Mouse (Mus musculus) liver, adult (tissue): ENCODE measurements at regions not wholly inside any gene's neighbourhood (a gene's known extent, or its start where the extent isn't known, plus 50 kb on each side); places are given as distances from the start of the nearest gene placed in this dataset.

Source experiments
- GATA4 ChIP-seq: IDR thresholded peaks from 2 replicates; pipeline ENCODE4 v1.6.1; 2014; ENCODE audit warnings: mild to moderate bottlenecking, low read length; ENCODE audit not compliant: insufficient replicate concordance

DNA sequence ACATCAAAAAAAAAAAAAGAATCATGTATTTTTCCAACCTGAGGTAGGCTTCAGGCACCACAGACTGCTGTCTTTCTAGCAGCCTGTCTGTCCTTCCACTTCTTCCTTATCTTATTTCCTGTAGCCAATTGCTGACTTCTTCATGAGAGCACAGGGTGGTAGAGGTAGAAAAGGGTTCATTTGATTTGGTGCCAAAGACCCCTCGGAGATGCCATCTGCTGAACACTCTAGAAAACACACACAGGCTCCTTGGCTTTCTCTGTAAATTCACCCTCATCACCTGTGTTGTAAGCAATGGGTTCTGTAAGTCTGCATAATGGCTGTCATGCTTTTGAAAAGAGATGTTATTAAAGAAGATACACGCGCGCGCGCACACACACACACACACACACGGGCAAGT, 115.0 kb downstream of the Rnd3 start:
- no peak for TF ChIP-seq GATA4

DNA sequence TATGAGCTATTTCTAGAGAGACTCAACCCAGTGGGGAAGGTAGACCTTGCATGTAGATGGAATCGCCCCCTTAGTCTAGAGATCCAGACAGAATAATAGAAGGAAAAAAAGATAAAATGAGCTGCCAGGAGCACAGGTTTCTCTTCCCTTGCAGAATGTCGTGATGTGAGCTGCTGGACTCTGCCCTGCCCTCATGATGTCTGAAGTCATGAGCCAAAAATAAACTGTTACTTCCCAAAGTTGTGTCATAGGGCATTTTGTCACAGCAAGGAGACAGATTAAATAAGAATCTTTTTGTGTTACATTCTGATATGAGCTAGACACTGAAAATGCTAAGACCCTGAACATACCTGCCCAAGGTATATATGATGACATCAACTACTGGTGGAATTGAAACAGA, 126.4 kb downstream of the Rnd3 start:
- no peak for TF ChIP-seq GATA4

DNA sequence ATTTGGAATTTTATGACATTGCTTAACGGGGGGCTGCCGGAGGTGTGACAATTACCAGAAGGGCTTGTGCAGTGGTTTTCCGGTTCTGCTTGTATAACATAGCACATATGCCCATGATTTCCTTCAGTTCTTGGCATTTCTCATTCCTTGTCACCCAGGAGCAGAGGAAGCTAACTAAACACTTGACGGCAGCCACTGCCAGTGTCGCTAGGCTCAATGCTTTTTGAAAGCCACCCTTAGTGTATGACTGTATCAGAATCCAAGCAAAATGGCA, 132.8 kb downstream of the Rnd3 start:
- TF ChIP-seq GATA4 = no peak

DNA sequence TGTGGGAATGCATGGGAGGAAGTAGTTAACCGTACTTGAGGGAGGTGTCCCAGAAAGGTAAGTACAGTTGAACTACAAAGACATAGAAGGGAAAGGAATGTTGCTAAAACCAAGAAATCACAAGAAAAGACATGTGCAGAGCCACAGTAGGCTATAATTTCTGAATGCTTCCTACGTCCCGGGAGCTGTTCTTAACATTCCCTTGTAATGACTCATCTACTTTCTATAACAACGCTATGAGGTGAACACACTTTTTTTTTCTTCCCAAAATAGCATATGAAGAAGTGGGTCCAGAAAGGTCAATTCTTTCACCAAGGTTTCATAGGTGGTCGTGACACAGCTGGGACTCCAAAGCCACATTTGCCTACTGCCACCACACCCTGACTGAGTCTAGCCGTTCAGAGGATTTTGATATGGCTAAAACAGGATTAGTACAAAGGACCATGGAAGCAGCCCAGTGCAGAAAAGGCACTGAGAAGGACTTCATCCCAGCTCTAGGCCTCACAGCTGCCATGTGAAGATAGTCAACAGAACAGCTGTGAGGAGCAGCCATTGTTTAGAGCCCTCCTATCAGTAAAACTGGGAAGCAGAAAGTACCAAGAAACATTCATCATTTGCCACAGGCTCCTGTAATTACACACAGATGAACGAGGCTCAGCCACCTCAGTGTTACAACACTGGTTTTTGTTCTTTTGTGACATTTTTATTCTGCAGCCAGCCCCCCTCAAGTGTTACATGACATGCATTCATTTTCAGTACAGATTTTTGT, 133.4 kb downstream of the Rnd3 start:
- TF ChIP-seq GATA4 = no peak

DNA sequence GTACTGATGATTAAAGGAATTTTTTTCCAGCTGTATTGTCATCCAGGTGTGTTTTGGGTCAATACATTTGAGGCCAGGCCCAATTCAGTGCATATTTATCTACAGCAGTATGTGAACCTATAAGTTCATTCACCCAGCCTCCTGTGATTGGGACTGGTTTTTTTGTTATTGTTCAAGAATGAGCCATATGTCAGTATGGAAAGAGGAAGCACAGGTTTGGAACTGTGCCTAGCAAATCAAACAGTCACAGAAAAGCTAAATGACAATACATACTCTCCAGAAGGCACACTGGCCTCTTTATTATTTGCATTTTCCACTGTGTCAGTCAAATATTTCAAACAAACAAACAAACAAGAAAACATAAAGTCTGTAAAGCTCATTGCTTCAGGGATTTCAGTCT, 134.7 kb downstream of the Rnd3 start:
- TF ChIP-seq GATA4 = no peak

DNA sequence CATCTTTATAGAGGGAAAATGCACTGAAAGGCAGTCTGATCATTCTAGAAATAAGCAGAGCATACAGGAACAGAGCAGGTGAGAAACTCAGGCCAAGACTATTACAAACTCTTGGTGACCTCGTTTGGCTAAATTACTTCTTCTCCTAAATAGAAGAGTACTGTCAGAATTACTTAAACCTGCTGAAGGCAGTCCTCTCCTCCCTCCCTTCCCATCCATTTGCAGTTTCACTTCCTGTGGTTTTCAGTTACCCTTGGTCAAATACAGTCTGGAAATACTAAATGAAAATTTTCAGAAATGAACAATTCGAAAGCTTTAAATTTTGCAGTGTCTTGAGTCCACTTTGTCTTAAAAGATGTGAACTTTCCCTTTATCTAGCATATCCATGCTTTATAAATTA, 135.8 kb downstream of the Rnd3 start:
- TF ChIP-seq GATA4 = no peak

DNA sequence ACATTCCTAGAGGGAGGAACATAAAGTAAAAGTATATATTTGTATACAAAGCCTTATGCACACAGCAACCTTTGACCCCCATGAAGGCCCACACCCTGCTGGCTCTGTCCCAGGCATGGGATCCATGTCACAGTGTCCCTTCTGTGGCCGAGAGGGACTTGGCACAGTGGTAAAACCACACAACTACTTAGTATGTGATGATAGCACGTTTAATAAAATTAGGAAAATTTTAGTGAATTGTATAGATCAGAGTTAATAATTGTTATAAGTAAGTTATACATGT, 140.7 kb downstream of the Rnd3 start:
- no peak for TF ChIP-seq GATA4

DNA sequence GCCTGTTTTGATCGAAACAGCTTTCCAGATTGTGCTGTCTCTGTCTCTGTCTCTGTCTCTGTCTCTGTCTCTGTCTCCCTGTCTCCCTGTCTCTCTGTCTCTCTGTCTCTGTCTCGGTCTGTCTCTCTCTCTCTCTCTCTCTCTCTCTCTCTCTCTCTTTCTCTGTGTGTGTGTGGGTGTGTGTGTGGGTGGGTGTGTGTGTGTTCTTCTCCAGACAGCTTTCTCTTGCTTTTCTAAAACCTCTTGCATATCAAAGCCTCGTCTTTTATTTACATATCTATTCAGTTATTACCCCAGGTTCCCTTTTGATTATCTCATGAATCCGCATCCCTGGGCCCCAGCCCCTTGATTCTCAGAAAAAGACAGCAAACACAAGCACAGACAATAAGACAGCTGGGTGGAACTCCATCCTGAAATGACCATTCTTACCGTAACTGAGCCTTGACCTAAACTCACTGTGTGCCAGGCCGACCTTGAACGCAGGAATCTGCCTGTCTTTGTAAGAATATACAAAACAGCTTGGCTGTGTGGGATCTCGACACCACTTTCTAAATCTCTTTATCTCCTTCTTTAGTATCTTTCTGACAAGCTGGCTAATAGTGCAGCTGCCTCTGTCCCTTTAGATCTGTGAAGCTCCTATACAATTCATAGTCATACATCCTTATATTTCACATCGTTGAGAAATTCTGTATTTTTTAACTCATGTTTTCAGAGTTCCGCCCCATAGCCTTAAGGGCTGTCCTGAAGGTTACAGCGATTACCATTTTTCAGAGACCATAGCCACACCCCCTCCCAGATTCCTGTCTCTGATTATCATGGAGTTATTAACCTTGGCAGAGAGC, 141.3 kb downstream of the Rnd3 start:
- no peak for TF ChIP-seq GATA4

DNA sequence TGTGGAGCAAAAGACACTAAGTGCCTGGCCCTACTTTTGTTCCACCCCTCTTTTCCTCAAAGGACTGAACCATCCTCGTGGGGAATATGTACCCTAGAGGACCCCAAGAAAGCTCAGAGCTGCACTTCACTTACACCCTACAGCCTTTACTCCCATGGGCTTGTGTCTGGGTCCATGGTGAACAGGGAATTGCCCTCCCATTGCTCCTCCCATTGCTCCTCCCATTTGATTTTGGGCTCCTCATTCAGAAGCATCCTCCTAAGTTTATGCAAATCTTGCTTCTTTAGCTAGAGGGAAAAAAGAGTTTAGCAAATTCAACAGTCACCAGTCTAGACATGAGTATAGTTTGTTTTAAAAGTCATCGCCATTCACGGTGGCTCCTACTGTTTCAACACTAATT, 142.1 kb downstream of the Rnd3 start:
- TF ChIP-seq GATA4 = no peak

DNA sequence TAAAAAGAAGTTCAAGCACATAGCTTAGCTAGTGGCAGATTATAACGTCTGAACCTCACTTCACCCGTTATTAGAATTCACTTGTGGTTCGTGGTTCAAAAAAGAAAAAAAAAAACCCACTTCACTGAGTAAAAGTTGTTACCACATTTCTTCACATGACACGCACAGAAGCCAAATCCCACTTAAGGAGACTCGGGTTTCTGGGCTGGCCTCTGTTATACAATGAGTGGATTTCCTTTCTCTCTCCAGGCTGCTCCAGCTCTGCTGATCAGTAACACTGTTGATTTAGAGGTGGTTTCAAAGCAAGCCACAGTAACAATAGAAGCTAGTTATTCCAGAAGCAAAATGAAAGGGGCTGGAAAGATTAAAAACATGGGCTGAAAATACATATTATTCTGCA, 147.4 kb downstream of the Rnd3 start:
- no peak for TF ChIP-seq GATA4

DNA sequence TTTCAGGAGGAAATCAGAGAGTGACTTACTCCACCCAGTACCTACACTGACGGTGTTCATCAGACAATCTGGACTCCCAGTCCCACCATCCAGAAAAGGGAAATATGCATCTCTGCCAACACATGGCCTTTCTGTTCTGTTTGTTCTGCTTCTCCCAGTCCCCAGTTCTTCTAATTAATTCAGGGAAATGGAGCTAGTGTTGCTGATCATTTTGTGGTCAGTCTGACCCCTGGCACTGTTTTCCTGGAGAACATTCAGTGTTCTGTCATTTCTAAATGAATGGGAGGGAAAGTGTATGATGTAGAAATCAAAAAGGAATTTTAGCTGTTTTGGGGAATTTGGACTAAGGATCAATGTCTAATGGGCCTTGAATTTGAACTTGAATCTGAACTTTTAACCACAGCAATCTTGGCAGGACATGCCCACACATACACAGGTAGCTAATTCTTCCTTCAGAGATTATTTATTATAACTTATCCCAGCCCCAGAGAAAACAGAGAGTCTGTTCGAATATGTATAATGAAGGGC, 165.0 kb downstream of the Rnd3 start:
- TF ChIP-seq GATA4 = no peak

DNA sequence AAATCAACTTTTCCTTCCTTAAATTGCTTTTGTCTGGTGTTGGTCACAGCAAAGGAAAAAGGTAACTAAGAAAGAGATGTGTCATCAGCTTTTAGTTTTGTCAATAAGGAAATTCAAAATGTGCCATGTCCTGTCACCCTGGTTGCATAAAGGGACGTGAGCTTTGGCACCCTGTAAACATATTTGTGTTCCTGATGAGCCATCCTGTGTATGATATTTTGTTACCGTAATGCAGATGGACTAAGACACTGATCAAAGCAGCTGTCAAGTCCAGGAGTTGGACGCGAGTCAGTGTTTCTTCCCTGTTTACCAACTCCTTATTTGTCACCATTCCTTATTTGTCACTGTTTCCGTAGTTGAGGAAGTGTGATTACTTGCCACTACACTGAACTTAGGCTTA, 166.3 kb downstream of the Rnd3 start:
- no peak for TF ChIP-seq GATA4

DNA sequence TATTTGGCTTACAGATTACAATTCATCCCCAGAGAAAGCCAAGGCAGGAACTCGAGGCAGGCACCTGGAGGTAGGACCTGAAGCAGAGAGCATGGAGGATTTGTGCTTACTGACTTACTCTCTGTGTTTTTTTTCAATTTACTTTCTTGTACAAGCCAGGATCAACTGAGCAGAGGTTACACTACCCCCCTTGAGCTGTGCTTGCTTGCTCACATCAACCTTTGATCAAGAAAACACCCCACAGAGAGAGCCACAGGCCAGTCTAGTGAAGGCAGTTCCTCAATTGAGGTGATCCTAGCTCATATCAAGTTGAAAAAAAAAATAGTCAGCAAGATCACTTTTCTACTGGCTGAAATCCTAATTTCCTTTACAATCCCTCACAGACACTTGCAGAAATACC, 170.6 kb downstream of the Rnd3 start:
- no peak for TF ChIP-seq GATA4

DNA sequence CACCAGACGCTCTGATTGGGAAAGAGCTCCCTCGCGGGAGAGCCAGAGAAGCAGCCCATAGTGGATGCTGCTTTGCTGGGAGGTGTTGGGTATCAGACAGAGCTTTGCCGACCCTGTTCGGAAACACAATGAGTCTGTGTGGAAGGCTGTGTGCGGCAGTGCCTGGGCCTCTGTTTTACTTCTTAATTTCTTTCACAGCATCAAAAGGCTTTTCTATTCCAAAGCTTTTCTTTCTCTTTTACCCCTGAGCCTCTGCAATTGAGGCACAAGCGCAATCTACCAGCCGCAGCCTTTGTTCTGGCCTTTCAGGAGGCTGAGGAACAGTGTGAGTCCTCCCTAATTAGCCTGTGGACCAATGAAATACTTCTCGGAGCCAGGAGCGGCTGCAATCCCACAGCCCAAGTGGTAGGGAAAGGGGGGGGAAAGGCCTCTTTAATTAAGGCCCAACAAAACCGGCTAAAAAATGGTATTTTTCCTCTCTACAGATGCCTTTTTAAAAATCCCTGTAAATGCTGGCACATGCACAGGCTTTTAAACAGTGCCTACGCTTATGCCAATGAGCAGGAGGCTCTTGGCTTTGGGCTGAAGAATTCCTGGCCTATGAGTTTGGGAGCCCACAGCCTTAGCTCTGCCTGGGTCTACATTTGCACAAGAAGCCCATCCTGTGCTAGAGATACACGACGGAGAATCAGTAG, 177.6 kb downstream of the Rnd3 start:
- no peak for TF ChIP-seq GATA4

DNA sequence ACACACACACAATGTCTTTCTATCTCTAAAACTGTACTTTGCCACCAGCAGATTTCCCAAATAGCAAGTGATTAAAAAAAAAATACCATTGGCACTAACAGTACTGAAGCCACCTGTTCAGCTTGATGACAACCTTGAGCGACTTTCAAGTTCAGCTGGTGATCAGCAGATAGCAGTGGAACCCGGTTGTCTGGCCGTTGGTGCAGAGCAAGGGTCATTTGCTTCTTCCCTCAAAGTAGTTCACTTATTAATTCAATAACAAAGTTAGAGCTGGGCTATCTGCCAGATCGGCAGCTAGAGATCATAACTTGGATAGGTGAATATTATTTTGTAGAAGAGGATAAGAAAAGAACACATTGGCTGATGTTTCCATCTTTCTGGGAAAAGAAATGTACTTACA, 180.5 kb downstream of the Rnd3 start:
- TF ChIP-seq GATA4 = peak; percentile 93; the same call in 1 of the 2 replicates

DNA sequence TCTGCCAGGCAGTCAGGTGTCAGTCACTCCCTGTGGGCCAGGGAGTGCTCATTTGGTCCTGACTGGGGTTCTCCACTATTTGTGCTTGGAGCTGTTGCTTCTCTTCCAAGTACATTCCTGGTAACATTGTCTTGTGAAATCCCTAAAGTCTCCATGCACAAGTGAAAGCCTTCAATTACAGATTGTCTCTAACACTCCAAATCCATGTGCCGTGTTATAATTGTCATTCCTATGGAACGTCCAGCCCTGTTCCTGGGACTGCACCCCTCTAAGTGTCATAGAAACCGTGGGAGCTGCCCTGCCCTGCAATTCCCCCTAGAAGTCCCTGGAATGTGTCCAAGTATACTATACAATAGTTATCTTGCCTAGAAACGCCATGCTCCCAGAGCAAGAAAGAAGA, 181.1 kb downstream of the Rnd3 start:
- no peak for TF ChIP-seq GATA4

DNA sequence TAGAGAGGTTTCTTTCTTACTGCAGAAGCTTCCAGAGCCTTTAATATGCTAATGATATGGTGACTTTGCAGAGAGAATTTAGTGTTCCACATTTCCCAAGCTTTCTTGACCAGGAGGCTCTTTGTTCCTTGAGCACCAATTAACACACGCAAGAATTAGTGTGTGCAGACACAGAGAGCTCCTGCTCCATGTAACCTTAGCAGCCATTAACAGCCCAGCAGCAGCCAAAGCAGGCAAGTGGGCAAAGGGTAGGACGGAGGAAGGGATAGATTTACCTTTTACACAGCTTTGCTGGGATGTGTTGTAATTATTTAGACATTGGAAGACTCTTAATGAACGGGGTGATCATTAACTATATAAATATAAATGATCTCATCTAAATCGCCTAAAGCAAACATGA, 181.8 kb downstream of the Rnd3 start:
- TF ChIP-seq GATA4 = no peak

DNA sequence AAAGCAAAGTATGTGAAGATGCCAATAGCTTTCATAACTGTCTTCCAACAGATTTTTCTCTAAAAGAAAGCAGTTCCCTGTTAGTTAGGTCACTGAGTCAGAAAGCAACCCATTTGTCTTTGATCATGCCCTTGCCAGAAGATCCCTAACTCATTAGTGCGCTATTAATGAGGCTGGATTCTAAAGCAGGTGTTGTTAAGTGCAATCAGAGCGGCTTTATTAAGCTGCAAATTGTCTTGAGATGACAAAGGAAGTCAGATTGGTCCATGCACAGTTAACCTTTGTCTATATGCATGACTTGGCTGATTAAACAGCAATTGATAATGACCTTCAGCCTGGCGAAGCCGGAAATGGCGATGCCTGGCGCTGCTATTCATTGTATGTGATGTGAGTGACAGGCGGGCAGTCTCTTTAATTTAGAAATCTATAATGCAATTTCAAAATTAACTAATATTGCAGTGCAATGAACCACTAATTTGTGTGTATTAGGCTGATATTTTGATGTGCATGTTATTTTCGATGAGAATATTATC, 183.4 kb downstream of the Rnd3 start:
- no peak for TF ChIP-seq GATA4
